In the genomic region with DNA sequence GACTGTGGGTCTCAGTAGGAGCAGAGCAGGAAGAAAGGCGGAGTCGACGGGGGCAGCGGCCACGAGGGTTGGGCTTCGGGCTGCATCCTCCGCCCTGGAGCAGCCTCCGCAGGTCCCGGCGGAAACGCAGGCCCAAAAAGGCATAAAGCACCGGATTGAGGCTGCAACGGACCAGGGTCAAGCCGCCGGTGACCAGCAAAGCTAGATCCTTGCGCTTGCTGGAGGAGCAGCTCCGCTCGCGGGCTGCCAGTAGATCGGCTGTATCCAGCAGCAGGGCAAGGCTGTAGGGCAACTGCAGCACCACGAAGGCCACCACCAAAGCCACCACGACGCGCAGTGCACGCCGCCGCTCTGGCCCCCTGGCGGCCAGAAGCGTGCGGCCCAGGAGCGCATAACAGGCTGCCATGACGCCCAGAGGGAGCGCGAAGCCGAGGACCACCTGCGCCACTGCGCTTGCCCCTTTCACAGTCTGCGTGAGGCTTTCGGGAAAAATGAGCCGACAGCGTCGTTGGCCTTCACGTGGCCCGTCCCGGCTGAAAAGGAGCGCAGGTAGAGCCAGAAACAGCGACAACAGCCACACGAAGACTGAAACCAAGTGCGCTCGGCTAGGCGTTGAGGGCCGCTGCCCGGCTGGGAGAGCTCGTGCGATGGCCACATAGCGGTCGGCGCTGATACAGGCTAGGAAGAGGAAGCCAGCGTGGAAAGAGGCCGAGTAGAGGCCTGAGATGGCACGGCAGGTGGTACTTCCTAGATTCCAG, we compare ENCODE assay signal across 8 mouse cellular contexts. TPM values are rescaled to one million over a fixed set of nuclear protein-coding genes. Genes with fewer than 3 reads are reported as not detected.
A peak's percentile ranks its signal among the peaks of the same experiment; 100 is the strongest.
DNase-seq lines count a peak whose midpoint lies in the region; ATAC-seq and TF ChIP-seq lines count a peak whose summit lies in the region.

No protein-coding gene starts in this region.

- peak; percentile 53 for ATAC-seq in hindbrain, postnatal 0 days
- peak; percentile 49; the same call in 1 of the 2 replicates for ATAC-seq in limb, embryonic 11.5 days (ENCODE audit: insufficient number of reproducible peaks, low FRiP score, low TSS enrichment, low read depth)

- TF ChIP-seq CTCF in layer of hippocampus, adult 2 months (conservative IDR thresholded peaks at IDR 0.05), result peak; percentile 94
- TF ChIP-seq CTCF in hindbrain, postnatal 0 days (IDR thresholded peaks at IDR 0.05; ENCODE audit: low read depth), result peak; percentile 89
- peak; percentile 92 for TF ChIP-seq CTCF in spleen, adult 2 months (IDR thresholded peaks at IDR 0.05; ENCODE audit: extremely low read depth, insufficient read depth, insufficient read length, insufficient replicate concordance)

- H3K4me3 ChIP-seq in layer of hippocampus, adult 2 months, result peak overlapping the region; percentile 43
- H3K4me3 ChIP-seq in hindbrain, postnatal 0 days (ENCODE audit: low read length), result peak overlapping the region; percentile 25
- peak overlapping the region; percentile 23 for H3K4me3 ChIP-seq in limb, embryonic 11.5 days (ENCODE audit: low read depth, low read length)
- peak overlapping the region; percentile 52 for H3K4me3 ChIP-seq in midbrain, embryonic 10.5 days
- peak overlapping the region; percentile 49 for H3K4me3 ChIP-seq in spleen, adult 2 months (ENCODE audit: extremely low read depth, insufficient read depth, insufficient read length)

- TF ChIP-seq POLR2A in spleen, adult 2 months (IDR thresholded peaks at IDR 0.05; ENCODE audit: low read depth, low read length), result no peak

- H3K4me2 ChIP-seq in hindbrain, postnatal 0 days (ENCODE audit: low read depth, low read length), result peak overlapping the region; percentile 60
- H3K4me2 ChIP-seq in limb, embryonic 11.5 days (ENCODE audit: low read depth, severe bottlenecking), result peak overlapping the region; percentile 53

- no peaks in the 10 kb centered on the region for H3K9me3 ChIP-seq in hindbrain, postnatal 0 days (ENCODE audit: low read length)
- H3K9me3 ChIP-seq in limb, embryonic 11.5 days (ENCODE audit: control insufficient read depth, low read length), result no peaks in the 10 kb centered on the region
- H3K9me3 ChIP-seq in midbrain, embryonic 10.5 days (replicated peaks), result no peaks in the 10 kb centered on the region

- 1% methylated on average over 61 of the region's 61 CpGs for WGBS in hindbrain, postnatal 0 days
- 1% methylated on average over 61 of the region's 61 CpGs for WGBS in limb, embryonic 11.5 days
- WGBS in midbrain, embryonic 10.5 days, result 1% methylated on average over 61 of the region's 61 CpGs
- WGBS in spleen, adult 2 months, result 3% methylated on average over 61 of the region's 61 CpGs

- DNase-seq in layer of hippocampus, adult 2 months (ENCODE audit: low spot score in 2 of 2), result peak in 1 of 2 experiments; percentile 44
- no peak for DNase-seq in layer of hippocampus, adult 9-10 months (ENCODE audit: low spot score)
- peak; percentile 69 to 70 for DNase-seq in cerebellum, postnatal 36 days
- DNase-seq in gastrocnemius, postnatal 14 days, result peak; percentile 84
- DNase-seq in hindbrain, postnatal 0 days (ENCODE audit: low spot score), result peak; percentile 90
- DNase-seq in limb, embryonic 11.5 days (ENCODE audit: low spot score), result peak; percentile 87
- peak; percentile 89 for DNase-seq in midbrain, embryonic 10.5 days (ENCODE audit: low spot score)
- DNase-seq in spleen, adult 2 months (ENCODE audit: low read depth in 1 of 2, low spot score in 2 of 2), result peak; percentile 62 to 71

- intact Hi-C loops in gastrocnemius, postnatal 14 days (cut with DNase I; ENCODE audit: low total_unique reads), result no loop called here

- no peaks in the 10 kb centered on the region for H3K36me3 ChIP-seq in hindbrain, postnatal 0 days (ENCODE audit: insufficient read depth, low read length)
- H3K36me3 ChIP-seq in limb, embryonic 11.5 days (ENCODE audit: control insufficient read depth, insufficient read depth, low read length), result no peaks in the 10 kb centered on the region
- H3K36me3 ChIP-seq in midbrain, embryonic 10.5 days, result no peaks in the 10 kb centered on the region
- H3K36me3 ChIP-seq in spleen, adult 2 months (ENCODE audit: control insufficient read depth, insufficient read depth, low read length), result no peaks in the 10 kb centered on the region

- peaks cover 31% of the 10 kb centered on the region for H3K4me1 ChIP-seq in hindbrain, postnatal 0 days (ENCODE audit: insufficient read depth, low read length)
- H3K4me1 ChIP-seq in limb, embryonic 11.5 days (ENCODE audit: control insufficient read depth, insufficient read depth, low read length), result peaks cover 36% of the 10 kb centered on the region
- peaks cover 92% of the 10 kb centered on the region for H3K4me1 ChIP-seq in midbrain, embryonic 10.5 days
- peaks cover 35% of the 10 kb centered on the region for H3K4me1 ChIP-seq in spleen, adult 2 months (ENCODE audit: control insufficient read depth, insufficient read depth, insufficient read length)

- no peaks in the 10 kb centered on the region for H3K27me3 ChIP-seq in hindbrain, postnatal 0 days (ENCODE audit: insufficient read depth, low read length)
- H3K27me3 ChIP-seq in limb, embryonic 11.5 days (ENCODE audit: control insufficient read depth, insufficient read depth, low read length), result peaks cover 77% of the 10 kb centered on the region
- H3K27me3 ChIP-seq in midbrain, embryonic 10.5 days (ENCODE audit: low read depth, poor library complexity, severe bottlenecking), result peaks cover 91% of the 10 kb centered on the region
- peaks cover 27% of the 10 kb centered on the region for H3K27me3 ChIP-seq in spleen, adult 2 months (ENCODE audit: control insufficient read depth, insufficient read depth, low read length)

- peak overlapping the region; percentile 96 for H3K27ac ChIP-seq in layer of hippocampus, adult 2 months
- H3K27ac ChIP-seq in hindbrain, postnatal 0 days, result peak overlapping the region; percentile 75
- H3K27ac ChIP-seq in limb, embryonic 11.5 days (replicated peaks; ENCODE audit: low read depth, low read length), result no peak overlapping the region
- H3K27ac ChIP-seq in midbrain, embryonic 10.5 days (replicated peaks), result peak overlapping the region; percentile 76
- H3K27ac ChIP-seq in spleen, adult 2 months (ENCODE audit: insufficient read depth, low read length), result 0 out of 2 replicates have a peak overlapping the region, but pooled peaks have one; percentile 27

- H3K9ac ChIP-seq in hindbrain, postnatal 0 days (replicated peaks; ENCODE audit: low read length), result peak overlapping the region; percentile 45
- peak overlapping the region; percentile 43 for H3K9ac ChIP-seq in limb, embryonic 11.5 days (ENCODE audit: low read length)

RNA-seq across cellular contexts. Expression of a gene that starts 1.4 kb away (rescaled TPM):
- total RNA-seq in layer of hippocampus, adult 2 months (2021), result not detected
- total RNA-seq in gastrocnemius, postnatal 14 days (2021), result under 1 TPM in 1 of 2 experiments, not detected in 1; 0.12 TPM
- total RNA-seq in hindbrain, postnatal 0 days (2014; rRNA removed), result 0.16 and 0.43 TPM in 2 replicates
- 0.88 and 1.0 TPM in 2 replicates for polyA plus RNA-seq in hindbrain, postnatal 0 days (2015; fragmentation: Nextera tagmentation; extraction: Ambion mirVana)
- 0.13 TPM in 1 of 2 replicates, not detected in the other for polyA plus RNA-seq in limb, embryonic 11.5 days (2014; fragmentation: Nextera tagmentation; extraction: Ambion mirVana)
- 0.17 and 0.20 TPM in 2 replicates for polyA plus RNA-seq in midbrain, embryonic 10.5 days (2016; fragmentation: Nextera tagmentation; extraction: Ambion mirVana)
- 1.6 and 1.9 TPM in 2 replicates for polyA plus RNA-seq in spleen, adult 2 months (2012; rRNA removed)

RNA-seq across cellular contexts. Expression of a gene that starts 2.7 kb away (rescaled TPM):
- total RNA-seq in layer of hippocampus, adult 2 months (2021), result 10 to 100 TPM; 14.5 to 15.4 TPM
- 10 to 100 TPM; 22.0 to 26.9 TPM for total RNA-seq in gastrocnemius, postnatal 14 days (2021)
- 26.7 and 32.3 TPM in 2 replicates for total RNA-seq in hindbrain, postnatal 0 days (2014; rRNA removed)
- 8.8 TPM in 2 replicates for polyA plus RNA-seq in hindbrain, postnatal 0 days (2015; fragmentation: Nextera tagmentation; extraction: Ambion mirVana)
- 2.6 and 4.1 TPM in 2 replicates for polyA plus RNA-seq in limb, embryonic 11.5 days (2014; fragmentation: Nextera tagmentation; extraction: Ambion mirVana)
- 4.5 and 5.6 TPM in 2 replicates for polyA plus RNA-seq in midbrain, embryonic 10.5 days (2016; fragmentation: Nextera tagmentation; extraction: Ambion mirVana)
- 5.8 and 8.4 TPM in 2 replicates for polyA plus RNA-seq in spleen, adult 2 months (2012; rRNA removed)

RNA-seq across cellular contexts. Expression of a gene that starts 3.5 kb away (rescaled TPM):
- 100 to 1,000 TPM; 169 to 171 TPM for total RNA-seq in layer of hippocampus, adult 2 months (2021)
- total RNA-seq in gastrocnemius, postnatal 14 days (2021), result 1 to 10 TPM; 1.8 to 2.4 TPM
- 25.4 and 28.9 TPM in 2 replicates for total RNA-seq in hindbrain, postnatal 0 days (2014; rRNA removed)
- polyA plus RNA-seq in hindbrain, postnatal 0 days (2015; fragmentation: Nextera tagmentation; extraction: Ambion mirVana), result 5.8 and 6.5 TPM in 2 replicates
- 0.04 and 0.21 TPM in 2 replicates for polyA plus RNA-seq in limb, embryonic 11.5 days (2014; fragmentation: Nextera tagmentation; extraction: Ambion mirVana)
- 0.28 and 0.43 TPM in 2 replicates for polyA plus RNA-seq in midbrain, embryonic 10.5 days (2016; fragmentation: Nextera tagmentation; extraction: Ambion mirVana)
- polyA plus RNA-seq in spleen, adult 2 months (2012; rRNA removed), result 1.3 and 1.4 TPM in 2 replicates

RNA-seq across cellular contexts. Expression of a gene that starts 18.1 kb away (rescaled TPM):
- 10 to 100 TPM; 40.2 to 44.5 TPM for total RNA-seq in layer of hippocampus, adult 2 months (2021)
- 1 to 10 TPM; 3.1 to 4.6 TPM for total RNA-seq in gastrocnemius, postnatal 14 days (2021)
- 29.7 and 40.8 TPM in 2 replicates for total RNA-seq in hindbrain, postnatal 0 days (2014; rRNA removed)
- 57.7 and 62.8 TPM in 2 replicates for polyA plus RNA-seq in hindbrain, postnatal 0 days (2015; fragmentation: Nextera tagmentation; extraction: Ambion mirVana)
- 4.8 and 5.0 TPM in 2 replicates for polyA plus RNA-seq in limb, embryonic 11.5 days (2014; fragmentation: Nextera tagmentation; extraction: Ambion mirVana)
- polyA plus RNA-seq in midbrain, embryonic 10.5 days (2016; fragmentation: Nextera tagmentation; extraction: Ambion mirVana), result 2.1 and 3.9 TPM in 2 replicates
- polyA plus RNA-seq in spleen, adult 2 months (2012; rRNA removed), result 3.6 and 4.8 TPM in 2 replicates

RNA-seq across cellular contexts. Expression of a gene that starts 52.5 kb away (rescaled TPM):
- total RNA-seq in layer of hippocampus, adult 2 months (2021), result 10 to 100 TPM; 73.6 to 81.8 TPM
- total RNA-seq in gastrocnemius, postnatal 14 days (2021), result 10 to 100 TPM; 13.5 to 18.1 TPM
- total RNA-seq in hindbrain, postnatal 0 days (2014; rRNA removed), result 26.7 and 27.6 TPM in 2 replicates
- 20.1 and 22.2 TPM in 2 replicates for polyA plus RNA-seq in hindbrain, postnatal 0 days (2015; fragmentation: Nextera tagmentation; extraction: Ambion mirVana)
- 12.7 and 13.4 TPM in 2 replicates for polyA plus RNA-seq in limb, embryonic 11.5 days (2014; fragmentation: Nextera tagmentation; extraction: Ambion mirVana)
- 11.1 and 11.2 TPM in 2 replicates for polyA plus RNA-seq in midbrain, embryonic 10.5 days (2016; fragmentation: Nextera tagmentation; extraction: Ambion mirVana)
- polyA plus RNA-seq in spleen, adult 2 months (2012; rRNA removed), result 28.3 and 30.9 TPM in 2 replicates
